Mouse (Mus musculus) olfactory bulb, adult 2 months (tissue): ENCODE measurements around the gene Borcs5.

Source experiments
- CTCF ChIP-seq: fragments of 200-500 bp; IDR thresholded peaks from 2 replicates; pipeline ENCODE4 v1.5.1; 2012; ENCODE audit warnings: low read depth, mild to moderate bottlenecking, low read length, moderate library complexity; ENCODE audit not compliant: insufficient read depth
- POLR2A ChIP-seq: fragments of 200-500 bp; IDR thresholded peaks from 2 replicates; pipeline ENCODE4 v1.6.1; 2012; ENCODE audit warnings: mild to moderate bottlenecking, low read depth, low read length, moderate library complexity; ENCODE audit not compliant: insufficient read depth

- TF ChIP-seq CTCF (no peak), POLR2A (no peak)
These were observed 4.0 kb downstream of the Borcs5 start for GRCm38 (mm10) chr6:134643296-134643695.
